Mouse (Mus musculus) brain, adult 2 months (tissue): Measurements from ENCODE around the gene Tmem54.

ENCODE experiments used
- DNase-seq: peaks from one replicate; pipeline ENCODE4 v3.0.0; 2011; ENCODE audit warnings: low read depth, low spot score

Tmem54 gene

DNA sequence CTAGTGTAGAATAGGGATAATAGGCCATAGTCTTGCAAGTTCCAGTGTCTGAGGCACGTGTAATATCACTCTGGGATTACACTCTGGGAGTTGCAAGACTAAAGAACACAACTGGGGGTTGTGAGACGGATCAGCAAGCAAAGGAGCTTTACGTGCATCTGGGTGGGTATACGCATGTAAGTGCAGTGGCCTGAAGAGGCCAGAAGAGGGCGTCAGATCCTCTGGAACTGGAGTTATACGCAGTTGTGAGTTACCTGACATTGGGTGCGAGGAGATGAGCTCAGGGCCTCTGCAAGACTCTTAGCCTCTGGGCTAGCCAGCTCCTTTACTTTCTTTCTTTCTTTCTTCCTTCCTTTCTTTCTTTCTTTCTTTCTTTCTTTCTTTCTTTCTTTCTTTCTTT is 8.3 kb upstream of the Tmem54 start:
- no peak for DNase-seq

- no peak for DNase-seq
Observed at GRCm38 (mm10) chr4:129102133-129102829, 3.1 kb upstream of the Tmem54 start.

DNA sequence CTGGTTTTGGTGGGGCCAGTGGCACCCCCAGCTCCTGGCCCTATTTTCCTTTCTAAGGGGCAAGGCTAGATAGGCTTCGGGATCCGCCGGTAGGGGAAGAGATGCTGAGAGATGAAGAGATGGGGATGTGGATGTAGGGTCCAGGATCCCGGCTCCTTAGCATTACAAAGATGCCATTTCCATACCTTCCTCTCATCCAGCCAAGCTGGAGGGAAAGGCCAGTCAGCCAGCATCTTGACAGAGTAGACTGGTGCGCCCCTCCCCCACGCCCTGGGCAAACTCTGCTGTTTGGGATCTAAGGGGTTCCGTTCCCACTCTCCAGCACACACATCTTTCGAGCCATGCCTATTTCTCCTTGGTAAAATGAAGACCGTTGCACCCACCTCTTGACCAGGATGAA is 725 bp downstream of the Tmem54 start:
- no peak for DNase-seq

GRCm38 (mm10) chr4:129107348-129107899 is 2.1 kb downstream of the Tmem54 start:
- DNase-seq = no peak

- no peak for DNase-seq
Observed at GRCm38 (mm10) chr4:129108624-129109023, 3.3 kb downstream of the Tmem54 start.

- DNase-seq = no peak
Observed at GRCm38 (mm10) chr4:129110804-129111203, 5.5 kb downstream of the Tmem54 start.

DNA sequence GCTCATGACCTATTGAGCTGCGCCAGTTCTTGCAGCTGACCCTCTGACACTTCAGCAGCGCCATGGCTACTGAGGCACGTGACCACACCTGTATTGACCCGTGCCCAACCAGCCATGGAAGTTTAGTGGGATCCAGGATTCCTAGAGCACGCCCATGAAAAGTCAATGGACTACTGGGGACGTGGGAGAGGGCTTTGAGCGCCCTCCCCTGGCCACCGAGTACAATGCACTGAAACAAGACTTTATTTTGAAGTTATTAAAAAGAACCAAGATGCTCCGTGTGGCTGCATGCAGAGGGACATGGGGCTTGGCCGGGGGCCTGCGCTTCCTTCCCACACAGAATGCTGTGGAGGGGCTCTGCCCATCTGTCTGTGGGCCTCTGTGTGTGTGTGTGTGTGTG is 6.0 kb downstream of the Tmem54 start:
- DNase-seq = peak; percentile 49

- DNase-seq = no peak
Observed at GRCm38 (mm10) chr4:129112231-129112630, 6.9 kb downstream of the Tmem54 start.

DNA sequence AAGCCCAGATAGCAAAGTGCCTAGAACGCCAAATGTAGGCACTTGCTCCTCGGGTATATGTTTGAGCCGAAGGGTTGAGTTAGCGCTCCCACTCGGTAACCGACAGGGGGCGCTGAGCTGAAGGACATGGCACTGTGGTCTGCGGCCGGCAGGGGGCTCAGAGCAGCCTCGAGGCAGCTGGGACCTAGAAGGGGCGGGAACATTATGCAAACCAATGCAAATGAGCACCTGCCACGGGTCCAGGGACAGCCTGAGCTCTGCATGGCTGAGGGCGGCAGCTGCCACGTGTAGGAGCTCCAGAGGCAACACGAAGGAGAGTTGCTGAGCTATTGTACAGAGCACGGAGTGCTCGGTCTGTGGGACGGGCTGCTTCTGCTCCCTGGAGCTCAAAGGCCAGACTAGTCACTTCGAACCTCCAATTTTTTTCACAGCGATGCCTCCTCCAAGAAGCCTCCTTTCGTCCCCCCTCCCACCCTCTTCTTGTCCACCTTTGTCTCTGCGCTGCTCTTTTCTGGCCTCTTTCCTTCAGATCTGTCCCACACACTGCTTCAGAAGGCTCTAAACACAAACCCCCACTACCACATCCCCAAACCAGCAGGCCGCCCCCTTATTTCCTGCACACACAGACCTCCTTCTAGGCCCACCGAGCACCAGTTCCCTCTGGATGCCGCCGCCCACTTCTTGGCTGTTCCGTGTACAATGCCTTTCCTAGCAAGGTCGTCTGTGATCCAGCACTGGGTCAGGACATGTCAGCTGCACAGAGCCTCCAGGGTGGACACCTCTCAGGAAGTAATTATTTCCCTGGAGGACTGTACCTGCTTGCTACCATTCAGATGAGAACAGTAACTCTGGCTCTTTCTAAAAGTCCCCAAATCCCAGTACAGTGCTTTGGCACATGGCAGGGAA is 8.0 kb downstream of the Tmem54 start:
- peak; percentile 96 for DNase-seq

DNA sequence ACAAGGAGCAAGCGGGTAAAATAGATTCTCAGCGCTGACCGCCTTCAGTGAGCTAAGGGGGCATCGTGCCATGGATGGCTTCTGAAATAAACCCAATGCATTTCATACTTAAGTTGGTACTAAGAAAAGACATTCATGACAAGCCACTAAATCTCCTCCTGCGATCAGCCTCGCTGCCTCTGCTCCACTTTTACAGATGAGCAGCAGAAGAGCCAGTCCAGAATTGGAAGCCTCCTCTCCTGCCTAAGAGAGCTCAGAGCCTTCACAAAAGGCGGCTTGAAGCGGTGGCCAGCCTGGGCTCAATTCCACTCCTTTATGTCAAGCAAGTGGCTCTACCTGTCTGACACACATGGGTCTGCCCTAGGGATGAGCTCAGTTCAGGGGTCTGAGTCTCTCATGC is 11.4 kb downstream of the Tmem54 start:
- DNase-seq = peak; percentile 63

GRCm38 (mm10) chr4:129117720-129118510 is 12.6 kb downstream of the Tmem54 start:
- no peak for DNase-seq

DNA sequence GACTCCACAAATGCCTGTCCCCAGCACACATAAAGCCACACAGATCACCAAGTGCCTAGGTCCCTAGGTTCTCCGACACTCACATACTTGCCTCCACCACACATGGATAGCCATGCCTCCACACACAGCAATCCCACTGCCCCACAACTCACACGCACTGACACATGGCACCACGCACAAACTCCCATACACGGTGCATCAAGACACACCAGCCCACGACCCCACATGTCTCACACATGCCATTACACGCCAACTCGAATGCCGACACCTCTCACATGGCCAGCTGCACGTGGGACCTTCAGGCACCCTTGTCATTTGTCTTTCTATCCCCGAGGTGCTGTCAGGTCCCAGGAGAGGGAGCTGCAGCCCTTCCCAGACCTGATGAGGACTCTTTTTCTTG is 14.4 kb downstream of the Tmem54 start:
- DNase-seq = peak; percentile 59

DNA sequence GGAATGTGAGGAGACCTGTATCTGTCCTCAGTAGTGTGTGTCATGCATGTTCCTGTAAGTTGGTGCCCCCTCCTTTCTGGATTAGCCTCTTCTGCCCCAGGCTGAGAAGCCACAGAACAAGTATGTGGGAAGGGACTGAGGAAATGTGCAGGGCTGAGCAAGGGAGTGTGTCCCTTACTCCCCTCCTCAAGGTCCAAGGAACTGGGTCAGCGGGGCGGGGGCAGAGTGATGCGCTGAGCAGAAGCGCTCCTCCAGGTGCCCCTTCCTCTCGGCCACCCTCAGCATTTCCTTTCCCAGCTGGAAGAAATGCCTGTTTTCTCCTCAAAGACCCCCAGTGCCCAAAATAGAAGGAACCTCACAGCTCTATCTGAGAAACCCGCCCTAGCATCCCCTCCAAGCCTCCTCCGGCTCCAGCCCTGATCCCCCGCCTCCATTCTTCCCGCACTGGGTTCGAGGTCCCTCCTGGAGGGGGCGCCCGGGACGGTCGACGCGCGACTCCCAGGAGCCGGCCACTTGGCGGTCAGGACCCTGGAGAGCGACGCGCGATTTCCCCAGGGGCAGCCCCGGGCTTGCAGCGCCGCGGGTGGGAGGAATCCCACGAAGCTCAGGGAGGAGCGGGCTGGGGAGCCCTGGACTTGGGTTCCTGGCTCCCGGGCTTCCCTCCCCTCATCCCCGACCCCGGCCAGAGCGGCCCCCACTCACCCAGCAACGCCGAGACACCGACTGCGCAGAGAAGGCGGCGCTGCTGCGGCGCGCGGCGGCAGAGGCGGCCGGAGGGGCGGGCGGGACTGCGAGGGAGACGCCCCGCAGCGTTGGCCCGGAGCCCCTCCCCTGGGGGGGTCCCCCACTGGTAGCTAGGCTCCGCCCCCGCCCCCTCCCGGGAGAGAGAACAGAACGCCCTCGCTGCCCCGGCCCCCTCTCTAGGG is 15.4 kb downstream of the Tmem54 start:
- peak; percentile 71 for DNase-seq

DNA sequence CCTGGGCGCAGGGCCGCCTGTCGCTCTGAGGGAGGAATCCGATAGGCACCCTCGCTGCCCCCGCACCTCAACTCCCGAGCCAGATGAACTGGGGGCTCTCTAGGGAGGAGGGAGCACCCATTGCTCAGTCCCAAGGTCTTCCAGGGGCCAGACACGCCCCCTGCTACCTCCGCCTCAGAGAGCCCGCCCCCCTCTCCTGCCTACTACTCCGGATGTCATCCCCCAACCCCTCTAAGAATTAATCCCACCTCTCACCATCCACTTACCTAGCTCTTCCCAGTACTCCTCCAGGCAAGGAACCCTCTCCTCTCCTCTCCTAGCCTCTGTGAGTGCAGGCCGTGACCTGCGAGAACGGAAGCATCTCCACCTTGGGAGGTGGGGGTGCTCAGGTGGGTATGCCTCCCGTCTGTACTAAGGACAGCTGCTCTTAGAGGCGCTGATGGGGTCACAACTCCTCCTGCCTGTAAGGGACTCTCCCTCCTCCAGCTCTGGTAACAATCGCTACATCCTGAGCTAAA is 16.3 kb downstream of the Tmem54 start, which contains the start of gene Hpca:
Gene Hpca (minus strand): TSS at position 468 of the 518 bp plus-strand sequence.
- DNase-seq = peak; percentile 44

DNA sequence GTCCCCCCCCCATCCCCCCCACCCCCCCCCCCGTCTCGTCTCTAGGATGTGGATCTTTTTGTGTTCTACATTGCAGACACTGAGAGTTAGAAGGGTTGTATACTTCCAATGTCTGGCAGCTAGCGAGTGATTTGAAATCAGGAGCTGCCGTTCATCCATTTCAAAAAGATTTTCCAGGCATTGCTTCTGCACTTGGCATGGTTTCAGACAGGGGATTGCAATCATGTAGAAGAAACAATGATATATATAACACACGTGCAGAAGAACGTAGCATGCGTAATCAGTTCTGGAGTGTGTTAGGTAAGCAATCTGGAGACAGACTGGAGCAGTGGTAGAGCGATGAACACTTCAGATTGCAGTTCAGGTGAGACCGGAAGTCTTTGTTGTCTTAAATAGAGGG is 16.8 kb downstream of the Tmem54 start:
- DNase-seq = peak; percentile 45

DNA sequence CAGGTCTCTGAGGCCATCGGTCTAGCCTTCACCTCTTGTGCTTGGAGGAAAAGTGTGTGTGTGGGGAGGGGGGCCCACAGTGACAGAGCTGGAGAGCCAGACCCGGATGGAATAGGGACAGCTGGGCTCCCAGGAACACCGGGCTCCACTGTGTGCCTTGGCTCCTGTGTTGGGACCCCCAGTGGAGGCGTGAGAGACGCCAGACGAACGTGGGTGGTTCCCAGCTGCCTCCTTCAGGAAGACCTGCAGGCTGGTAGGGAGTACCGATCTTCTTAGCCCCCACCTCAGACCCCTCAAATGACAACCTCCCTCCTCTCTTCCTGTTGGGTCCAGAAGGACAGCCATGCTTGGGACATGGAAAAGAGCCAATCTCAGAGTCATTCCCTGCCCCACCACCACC is 17.4 kb downstream of the Tmem54 start:
- DNase-seq = peak; percentile 69

DNA sequence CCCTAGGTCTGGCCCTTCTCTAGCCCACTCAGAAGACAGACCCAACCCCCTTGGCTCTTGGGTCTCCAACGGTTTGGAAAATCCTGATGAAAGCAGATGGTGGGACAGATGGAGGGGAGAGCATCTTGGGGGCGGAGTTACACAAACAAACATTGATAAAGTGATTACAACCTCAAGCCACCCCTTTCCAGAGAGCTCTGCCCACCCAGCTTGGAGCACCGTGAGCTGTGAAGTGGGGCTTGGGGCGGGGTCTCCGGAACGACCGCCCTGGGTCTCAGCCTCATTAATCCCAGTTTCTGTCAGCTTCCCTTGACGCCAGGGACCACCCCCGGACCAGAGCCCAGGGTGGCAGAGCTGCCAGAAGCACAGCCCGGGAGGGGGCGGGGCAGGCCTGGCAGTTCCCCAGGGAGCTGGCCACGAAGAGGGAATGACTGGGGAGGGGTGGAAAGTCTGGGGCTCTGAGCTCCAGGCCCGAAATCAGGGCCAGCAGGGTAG is 19.4 kb downstream of the Tmem54 start:
- DNase-seq = peak; percentile 59

DNA sequence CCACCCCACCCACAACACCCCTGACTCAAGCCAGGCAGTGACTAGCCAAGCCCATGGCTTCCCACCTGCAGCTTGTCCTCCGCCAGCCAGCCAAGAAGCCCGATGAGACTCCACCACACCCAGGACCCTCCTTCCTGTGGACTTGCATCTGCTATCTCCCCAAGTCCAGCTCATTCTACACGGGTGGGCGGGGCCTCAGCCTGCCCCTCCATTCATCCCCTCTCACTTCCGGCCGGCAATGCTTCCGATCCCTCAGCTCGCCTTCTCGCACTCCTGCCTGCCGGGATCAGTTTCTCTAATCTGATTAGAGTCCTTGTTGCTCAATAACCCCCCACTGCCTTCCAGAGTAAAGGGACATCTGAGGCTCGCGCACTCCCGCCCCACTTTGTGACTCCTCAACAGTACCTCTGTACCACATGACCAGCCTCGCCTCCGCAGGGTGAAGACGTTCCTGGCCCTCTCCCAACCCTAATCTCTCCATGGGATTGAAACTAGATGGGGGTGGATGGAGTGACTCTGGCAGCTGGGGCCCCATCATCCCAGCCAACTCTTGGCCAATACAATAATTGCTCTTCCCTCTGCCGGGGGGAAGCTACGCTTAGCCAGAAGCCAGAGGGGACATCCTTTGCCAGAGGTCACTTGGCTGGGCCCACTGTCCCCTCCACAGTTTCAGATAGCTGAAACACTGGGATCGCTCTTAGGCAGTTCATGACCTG is 20.5 kb downstream of the Tmem54 start:
- no peak for DNase-seq

GRCm38 (mm10) chr4:129128582-129129338 is 23.4 kb downstream of the Tmem54 start:
- DNase-seq = peak; percentile 86
